Mouse (Mus musculus): ENCODE results near the gene Chka.

DNA sequence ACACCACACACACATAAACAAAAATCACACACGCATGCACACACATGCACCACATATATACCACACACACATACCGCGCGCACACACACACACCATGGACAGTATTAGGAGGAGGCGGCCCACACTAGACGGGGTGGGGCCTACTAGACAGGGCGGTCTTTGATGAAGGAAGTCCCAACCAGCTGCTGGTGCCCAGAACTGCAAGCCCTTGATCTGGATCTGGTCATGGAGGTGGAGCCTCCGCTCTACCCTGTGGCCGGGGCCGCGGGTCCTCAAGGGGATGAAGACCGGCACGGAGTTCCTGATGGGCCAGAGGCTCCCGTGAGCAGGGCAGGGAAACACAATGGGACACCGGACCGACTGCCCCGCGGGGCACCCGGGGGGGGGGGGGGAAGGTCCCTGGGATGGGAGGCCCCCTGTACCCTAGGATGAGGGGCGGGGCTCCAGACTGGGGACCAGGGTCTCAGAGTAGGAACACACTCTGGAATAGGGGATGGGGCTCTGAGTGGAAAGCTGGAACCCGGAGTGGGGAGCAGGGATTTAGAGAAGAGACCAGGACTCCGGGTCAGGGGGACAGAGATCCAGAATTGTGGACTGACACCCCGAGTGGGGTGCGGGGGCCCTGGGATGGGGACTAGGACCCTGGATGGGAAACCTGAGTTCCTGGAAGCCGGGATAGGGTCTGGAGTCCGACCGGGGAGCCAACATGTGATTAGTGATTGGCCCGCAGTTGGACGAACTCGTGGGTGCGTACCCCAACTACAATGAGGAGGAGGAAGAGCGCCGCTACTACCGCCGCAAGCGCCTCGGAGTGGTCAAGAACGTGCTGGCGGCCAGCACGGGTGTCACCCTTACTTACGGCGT lies 83.7 kb downstream of the Chka start, which contains the start of gene Unc93b1:
- TF ChIP-seq CTCF (IDR thresholded peaks at IDR 0.05; ENCODE audit: borderline replicate concordance, control insufficient read depth, extremely low read depth, insufficient read depth, low read length, poor library complexity) (no peak), POLR2A (IDR thresholded peaks at IDR 0.05; ENCODE audit: control insufficient read depth, extremely low read depth, insufficient read depth, low read length, poor library complexity) (no peak)

Data from thymus, adult 2 months (tissue).